Mouse (Mus musculus): ENCODE measurements around the gene Olfr1124.
"Not testable (repeated sequence)": the region's sequence is repeated elsewhere in the genome, so short reads cannot be mapped to it uniquely, and the experiment has no call there.

Gene Olfr1124

GRCm38 (mm10) chr2:87429975-87430374 is at the start of gene Olfr1124:
TSS of gene Olfr1124 (plus strand) at chr2:87430275.
- CTCF ChIA-PET, result no interaction called here

DNA sequence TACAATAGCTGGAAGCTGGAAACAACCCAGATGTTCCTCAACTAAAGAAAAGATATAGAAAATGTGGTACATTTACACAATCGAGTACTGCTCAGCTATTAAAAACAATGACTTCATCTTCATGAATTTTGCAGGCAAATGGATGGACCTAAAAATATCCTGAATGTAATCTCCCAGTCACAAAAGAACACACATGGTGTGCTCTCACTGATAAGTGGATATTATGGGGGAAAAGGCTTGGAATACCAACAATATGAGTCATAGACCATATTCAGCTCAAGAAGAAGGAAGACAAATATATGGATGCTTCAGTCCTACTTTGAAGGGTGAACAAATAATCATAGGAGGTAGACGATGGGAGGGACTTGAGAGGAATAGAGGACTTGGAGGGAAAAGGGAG is 46.1 kb upstream of the Olfr1124 start:
- CTCF ChIA-PET, result no interaction called here

- CTCF ChIA-PET, result no interaction called here
Observed at GRCm38 (mm10) chr2:87385549-87385948, 44.5 kb upstream of the Olfr1124 start, which contains the start of gene Olfr1122. TSS of gene Olfr1122 (plus strand) at chr2:87385849.

DNA sequence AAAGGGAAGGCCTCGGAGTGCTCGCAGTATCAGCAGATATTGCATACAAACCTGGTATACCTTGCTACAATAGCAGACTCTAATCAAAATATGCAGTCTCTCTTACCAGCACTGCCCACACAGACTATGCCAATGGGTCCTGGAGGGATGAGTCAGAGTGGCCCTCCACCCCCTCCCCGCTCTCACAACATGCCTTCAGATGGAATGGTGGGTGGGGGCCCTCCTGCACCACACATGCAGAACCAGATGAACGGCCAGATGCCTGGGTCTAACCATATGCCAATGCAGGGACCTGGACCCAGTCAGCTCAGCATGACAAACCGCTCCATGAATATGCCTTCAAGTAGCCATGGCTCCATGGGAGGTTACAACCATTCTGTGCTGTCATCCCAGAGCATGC is 36.5 kb upstream of the Olfr1124 start:
- CTCF ChIA-PET, result not testable (repeated sequence)

DNA sequence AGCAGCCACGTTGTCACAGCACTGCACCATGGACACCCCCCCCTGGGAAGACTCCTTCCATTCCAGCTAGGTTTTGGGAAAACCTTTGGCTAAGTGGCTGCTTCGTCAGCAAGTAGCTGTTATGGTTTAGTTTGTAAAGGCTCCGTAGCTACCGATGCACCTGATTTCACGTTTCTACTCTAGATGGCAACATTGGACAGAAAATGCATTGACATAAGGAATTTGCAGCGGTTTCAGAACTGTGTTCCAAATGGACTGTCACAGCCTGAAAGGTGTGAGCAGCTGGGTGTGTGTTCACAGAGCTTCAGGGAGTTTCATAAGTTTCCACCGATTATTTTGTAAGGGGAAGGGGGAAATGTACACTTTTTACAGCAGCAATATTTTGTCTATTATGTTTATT is 35.4 kb upstream of the Olfr1124 start:
- CTCF ChIA-PET, result not testable (repeated sequence)

GRCm38 (mm10) chr2:87416335-87416734 is 13.7 kb upstream of the Olfr1124 start, which contains the start of gene Olfr1123:
TSS of gene Olfr1123 (plus strand) at chr2:87416635.
- CTCF ChIA-PET, result no interaction called here

DNA sequence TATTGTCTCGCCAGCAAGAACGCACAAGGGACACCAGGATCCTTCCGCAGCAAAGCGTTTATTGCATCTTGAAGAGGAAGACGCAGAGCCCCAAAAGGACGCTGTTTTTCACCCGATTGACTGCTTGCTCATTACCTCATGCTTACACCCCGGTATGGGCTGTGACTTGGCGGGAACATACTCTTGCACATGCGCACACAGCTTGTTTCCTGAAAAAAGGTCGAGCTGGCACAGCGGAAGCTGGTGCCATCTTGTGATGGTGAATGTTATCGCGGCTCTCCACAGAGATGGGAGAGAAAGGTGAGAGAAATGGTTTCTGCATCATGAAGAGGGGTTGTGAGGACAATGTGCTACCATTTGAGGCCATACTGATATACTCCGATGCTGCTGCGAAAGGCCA is 7.7 kb downstream of the Olfr1124 start:
- CTCF ChIA-PET, result no interaction called here

DNA sequence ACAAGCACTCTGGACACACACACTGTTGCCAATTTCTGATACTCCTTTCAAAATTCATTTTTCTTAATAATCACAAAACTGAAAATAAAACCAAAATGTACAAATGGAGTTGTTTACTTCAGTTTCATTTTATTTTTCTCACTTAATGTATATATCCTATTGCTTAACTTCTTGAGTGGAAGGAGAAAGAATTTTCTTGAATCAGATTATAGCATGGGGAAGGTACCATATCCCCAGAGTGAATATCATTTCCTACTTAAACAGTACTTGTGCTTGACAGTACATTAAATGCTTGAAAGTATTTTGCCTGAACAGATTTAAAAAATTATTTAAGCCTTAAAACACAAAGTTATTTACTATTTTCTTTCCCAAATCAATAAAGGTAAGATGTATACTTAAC is 23.6 kb downstream of the Olfr1124 start, which contains the start of gene Olfr1126:
Gene Olfr1126, plus strand, starts transcription at position 301 of the 400 bp plus-strand sequence.
- CTCF ChIA-PET, result no interaction called here

GRCm38 (mm10) chr2:87461769-87462168 is 31.7 kb downstream of the Olfr1124 start:
- CTCF ChIA-PET, result no interaction called here

GRCm38 (mm10) chr2:87480207-87480606 is 50.1 kb downstream of the Olfr1124 start:
- CTCF ChIA-PET, result interaction anchor here (0.7 kb wide), 1 partner anchor 1286 kb away, joined by 10 read pairs; no protein-coding TSS in a partner anchor

GRCm38 (mm10) chr2:87481158-87481557 is 51.1 kb downstream of the Olfr1124 start:
- CTCF ChIA-PET, result no interaction called here

GRCm38 (mm10) chr2:87482276-87482675 is 52.2 kb downstream of the Olfr1124 start:
- CTCF ChIA-PET, result no interaction called here

All from spleen, embryonic (tissue).